Mouse (Mus musculus): ENCODE data around the gene Ylpm1.
A peak's percentile ranks its signal among the peaks of the same experiment; 100 is the strongest.

Ylpm1 gene

DNA sequence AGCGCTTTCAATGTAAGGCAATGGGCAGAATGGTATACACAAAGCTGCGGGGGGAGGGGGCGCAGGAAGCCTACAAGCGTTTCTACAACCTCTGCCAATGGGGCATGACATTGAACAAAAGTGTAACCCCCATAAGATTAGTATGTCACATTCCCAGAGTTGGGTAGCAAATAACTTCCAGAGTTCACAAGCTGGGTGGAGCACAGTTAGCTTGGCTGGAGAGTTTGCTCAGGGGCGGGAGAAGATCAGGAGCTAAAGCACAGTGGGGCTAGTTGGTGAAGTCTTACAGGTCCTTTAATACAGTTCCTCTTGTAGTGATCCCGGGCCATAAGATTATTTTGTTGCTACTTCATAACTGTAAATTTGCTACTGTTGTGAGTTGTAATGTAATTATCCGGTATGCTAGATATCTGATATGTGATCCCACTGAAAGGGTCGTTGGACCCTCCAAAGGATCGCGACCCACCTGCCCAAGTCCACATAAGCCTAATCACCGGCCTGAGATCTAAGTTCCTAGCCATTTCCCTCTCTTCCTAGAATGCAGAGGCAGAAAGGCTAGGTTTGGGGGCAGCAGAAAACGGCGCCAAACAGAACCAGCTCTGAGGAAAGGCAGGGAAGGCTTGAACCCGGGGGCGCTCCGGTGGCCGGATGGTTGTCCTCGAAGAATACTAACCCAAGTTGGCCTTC lies 114.0 kb downstream of the Ylpm1 start:
- DNase-seq (ENCODE audit: low read depth, low spot score) = no peak

DNA sequence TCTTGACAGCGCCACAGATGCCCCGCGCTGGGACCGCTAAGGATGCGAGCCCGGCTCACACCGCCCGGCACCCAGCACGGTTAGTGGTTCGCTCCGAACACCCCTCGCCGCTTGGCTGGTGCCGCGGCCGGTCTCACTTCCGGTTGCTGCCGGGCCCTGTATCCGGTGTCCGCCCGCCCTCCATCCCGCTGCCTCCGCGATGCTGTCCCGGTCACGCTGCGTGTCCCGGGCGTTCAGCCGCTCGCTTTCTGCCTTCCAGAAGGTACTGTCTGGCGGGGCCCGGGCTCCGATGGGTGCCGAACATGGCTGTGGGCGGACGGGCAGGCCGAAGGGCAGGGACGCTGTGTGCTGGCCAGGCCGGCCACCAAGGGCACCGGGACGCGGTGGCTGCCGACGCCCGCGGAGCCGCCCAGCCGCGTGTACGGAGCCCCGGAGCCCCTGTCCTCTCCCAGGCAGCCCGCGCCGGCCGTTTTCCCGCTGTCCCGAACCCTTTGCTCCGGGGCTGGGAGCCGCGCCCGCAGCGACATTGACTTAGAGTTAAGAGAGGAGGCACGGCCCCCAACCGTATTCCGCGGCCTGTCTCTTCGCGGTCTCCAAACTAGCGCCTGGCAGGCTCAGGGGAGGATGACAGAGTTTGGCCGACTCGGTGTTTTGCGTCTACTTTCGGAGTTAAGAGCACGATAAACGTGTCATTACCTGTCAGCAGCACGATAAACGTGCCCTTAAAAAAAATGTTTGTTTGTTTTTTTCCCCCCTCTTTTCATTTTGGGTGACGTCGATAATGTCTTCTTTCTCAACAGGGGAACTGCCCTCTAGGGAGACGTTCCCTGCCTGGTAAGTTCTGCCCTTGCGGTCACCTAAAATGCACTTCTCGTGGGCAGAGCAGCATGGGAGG lies 114.8 kb downstream of the Ylpm1 start, which contains the start of the genes Prox2 and Dlst:
Gene Prox2, minus strand, starts transcription at position 62 of the 895 bp plus-strand sequence.
Gene Dlst, plus strand, starts transcription at position 136 of the 895 bp plus-strand sequence.
- peak; percentile 69 for DNase-seq (ENCODE audit: low read depth, low spot score)

DNA sequence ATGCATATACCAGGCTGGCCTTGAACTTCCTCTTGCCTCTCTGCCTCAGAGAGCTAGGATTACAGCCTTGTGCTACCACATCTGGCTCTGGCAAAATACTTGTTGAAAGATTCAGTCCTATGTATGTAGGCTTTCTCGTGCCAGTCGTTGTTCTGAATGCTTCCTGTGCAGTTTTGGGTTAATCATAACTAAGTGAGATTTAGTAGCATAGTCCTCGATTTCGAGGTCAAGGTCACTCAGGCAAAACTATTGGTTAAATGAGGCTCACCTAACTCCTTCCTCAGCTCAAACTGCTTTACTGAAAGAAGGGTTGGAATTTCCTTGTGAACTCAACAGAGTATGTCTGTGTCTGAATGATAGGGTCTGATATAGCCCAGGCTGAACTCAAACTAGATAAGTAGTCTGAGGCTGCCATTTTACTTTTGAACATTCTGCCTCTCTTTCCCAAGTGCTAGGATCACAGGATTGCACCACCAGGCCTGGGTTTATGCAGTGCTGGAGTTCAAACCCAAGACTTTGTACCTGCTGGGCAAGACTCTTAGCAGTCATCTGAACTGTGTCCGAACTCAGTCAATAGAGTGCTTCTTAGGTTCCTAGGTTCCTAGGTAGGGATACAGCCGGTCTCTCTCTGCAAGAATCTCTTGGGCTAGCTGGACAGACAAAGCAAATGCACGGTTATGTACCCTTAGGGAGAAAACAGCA lies 116.6 kb downstream of the Ylpm1 start:
- no peak for DNase-seq (ENCODE audit: low read depth, low spot score)

DNA sequence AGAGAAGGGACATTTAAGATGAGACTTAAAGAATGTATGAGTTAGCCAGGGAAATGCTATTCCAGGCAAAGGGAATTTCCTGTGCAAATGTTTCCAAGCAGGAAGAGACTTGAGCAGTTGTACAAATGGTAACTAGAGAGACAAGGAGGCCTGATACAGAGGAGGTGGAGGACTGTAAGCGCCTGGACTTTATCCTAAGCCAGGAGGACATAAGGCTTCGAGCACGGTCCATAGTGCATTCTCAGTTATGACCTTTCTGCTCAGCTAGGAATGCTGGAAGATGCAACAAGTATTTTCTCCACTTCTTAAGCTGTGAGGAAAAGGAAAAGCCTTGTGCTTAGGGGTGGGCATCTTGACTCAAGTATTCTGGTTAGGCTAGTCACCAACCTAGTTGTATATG lies 117.2 kb downstream of the Ylpm1 start:
- no peak for DNase-seq (ENCODE audit: low read depth, low spot score)

DNA sequence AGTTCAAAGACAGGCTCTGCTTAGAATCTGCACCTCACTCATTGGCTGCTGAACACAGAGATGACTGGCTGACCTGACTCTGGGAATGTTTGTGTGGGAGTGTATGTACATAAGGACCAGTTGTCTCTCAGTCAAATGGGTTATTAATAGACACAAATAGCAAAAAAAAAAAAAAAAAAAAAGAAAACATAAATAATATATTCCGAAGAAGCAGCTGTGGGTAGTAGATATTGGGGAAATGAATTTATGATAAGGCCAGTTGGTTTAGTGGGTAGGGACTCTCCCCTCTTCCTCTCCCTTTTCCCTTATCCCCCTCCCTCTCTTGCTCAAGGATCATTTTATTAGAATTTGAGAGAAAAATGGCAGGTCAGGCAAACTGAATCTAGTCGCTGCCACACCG lies 117.8 kb downstream of the Ylpm1 start:
- no peak for DNase-seq (ENCODE audit: low read depth, low spot score)

DNA sequence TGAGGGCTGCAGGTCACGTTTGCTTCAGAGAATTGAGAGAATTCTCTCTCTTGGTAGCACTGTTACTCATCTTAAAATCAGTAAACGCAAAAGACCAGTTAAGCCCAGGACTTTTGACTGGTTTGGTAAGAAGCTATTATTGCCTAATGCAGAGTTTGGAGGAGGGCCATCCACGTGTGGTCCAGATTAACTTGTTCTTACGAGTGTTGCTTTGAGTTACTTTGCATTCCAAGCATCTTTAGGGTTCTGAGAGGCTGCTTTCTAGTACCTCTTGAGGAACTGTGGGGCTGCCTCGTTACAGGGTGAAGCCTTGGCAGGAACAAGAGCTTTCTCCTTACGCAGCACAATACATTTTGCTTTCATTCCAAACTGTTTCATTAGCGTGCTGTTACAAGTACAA lies 119.6 kb downstream of the Ylpm1 start:
- no peak for DNase-seq (ENCODE audit: low read depth, low spot score)

All from telencephalon, adult 2 months (tissue).